In the genomic region with DNA sequence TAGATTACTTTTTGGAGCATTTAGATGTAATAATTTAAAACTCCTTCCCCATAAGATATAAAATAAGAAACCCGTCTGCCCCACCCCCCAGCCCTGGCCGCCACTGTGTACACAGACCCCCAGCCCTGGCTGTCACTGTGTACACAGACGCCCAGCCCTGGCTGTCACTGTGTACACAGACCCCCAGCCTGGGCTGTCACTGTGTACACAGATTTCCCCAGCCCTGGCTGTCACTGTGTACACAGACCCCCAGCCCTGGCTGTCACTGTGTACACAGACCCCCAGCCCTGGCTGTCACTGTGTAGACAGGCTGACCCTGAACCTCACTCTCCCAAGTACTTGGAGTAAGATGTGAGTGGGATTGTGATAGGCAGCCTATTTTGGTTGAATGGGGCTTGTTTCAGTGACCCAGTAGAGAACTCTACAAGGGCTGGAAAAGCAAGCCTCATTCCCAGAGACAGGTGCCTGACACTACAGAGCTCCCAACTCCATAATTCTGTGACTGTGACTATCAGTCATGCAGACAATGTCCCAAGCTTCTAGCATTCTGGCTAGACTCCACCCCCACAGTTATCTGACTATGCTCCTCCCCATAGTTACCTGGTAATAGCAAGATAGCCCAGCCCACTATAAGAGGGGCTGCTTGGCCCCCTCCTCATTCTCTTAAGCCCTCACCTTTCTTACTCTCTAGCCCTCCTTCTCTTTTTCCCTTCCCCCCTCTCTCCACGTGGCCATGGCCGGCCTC, we compare ENCODE assay signal across 16 mouse cellular contexts.
DNase-seq lines count a peak whose midpoint lies in the region; ATAC-seq and TF ChIP-seq lines count a peak whose summit lies in the region.
"Had no signal": no experiment of that assay in that cellular context is flagged by ENCODE, and none has a peak within 500 bp of the region (broad histone marks: within the 10 kb centered on the region; RNA-seq: fewer than 3 reads in every experiment).

No protein-coding gene starts in this region.

- dilution Hi-C loops in CH12.LX (cut with MboI; ENCODE audit: extremely low pct_ligation_motif_present, extremely low pct_unique_long_range_greater_than_20kb, low sequenced_read_pairs), result no loop called here

- 48% methylated on average over 5 of the region's 5 CpGs for WGBS in forebrain, embryonic 13.5 days
- 46% methylated on average over 5 of the region's 5 CpGs for WGBS in forebrain, embryonic 10.5 days
- 44% methylated on average over 5 of the region's 5 CpGs for WGBS in limb, embryonic 14.5 days
- WGBS in limb, embryonic 10.5 days, result 41% methylated on average over 5 of the region's 5 CpGs
- WGBS in liver, embryonic 13.5 days (ENCODE audit: insufficient replicate concordance), result 28% methylated on average over 5 of the region's 5 CpGs

- H3K27ac ChIP-seq in forebrain, embryonic 13.5 days, result no peak overlapping the region
- no peak overlapping the region for H3K27ac ChIP-seq in forebrain, embryonic 10.5 days
- H3K27ac ChIP-seq in limb, embryonic 14.5 days (replicated peaks; ENCODE audit: low read depth, low read length), result no peak overlapping the region
- no peak overlapping the region for H3K27ac ChIP-seq in limb, embryonic 10.5 days
- no peak overlapping the region for H3K27ac ChIP-seq in CH12.LX (ENCODE audit: insufficient read depth, low read depth)
- no peak overlapping the region for H3K27ac ChIP-seq in liver, embryonic 13.5 days
- H3K27ac ChIP-seq: liver, embryonic 15.5 days had no signal

- H3K4me2 ChIP-seq in forebrain, embryonic 13.5 days, result no peak overlapping the region
- no peak overlapping the region for H3K4me2 ChIP-seq in limb, embryonic 14.5 days (replicated peaks; ENCODE audit: low read depth, low read length, severe bottlenecking)
- peak overlapping the region; percentile 38 for H3K4me2 ChIP-seq in CH12.LX (ENCODE audit: insufficient read depth, low read depth, poor library complexity, severe bottlenecking)
- H3K4me2 ChIP-seq in liver, embryonic 13.5 days, result no peak overlapping the region
- H3K4me2 ChIP-seq: heart, embryonic 12.5 days; liver, embryonic 15.5 days had no signal

- in situ Hi-C loops in CH12.LX (cut with MboI; ENCODE audit: low pct_ligation_motif_present, low pct_unique_long_range_greater_than_20kb, low sequenced_read_pairs), result loop anchor here (25.0 kb wide), 2 partner anchors 328 to 428 kb away; partner anchors contain the start of gene Barhl2

- no peaks in the 10 kb centered on the region for H3K79me2 ChIP-seq in CH12.LX (replicated peaks; ENCODE audit: control insufficient read depth, extremely low read depth, insufficient read depth, poor library complexity, severe bottlenecking)

- no peaks in the 10 kb centered on the region for H3K36me3 ChIP-seq in forebrain, embryonic 13.5 days (ENCODE audit: poor library complexity, severe bottlenecking)
- H3K36me3 ChIP-seq in forebrain, embryonic 10.5 days (replicated peaks), result no peaks in the 10 kb centered on the region
- H3K36me3 ChIP-seq in limb, embryonic 14.5 days (ENCODE audit: control insufficient read depth, insufficient read depth, low read length), result no peaks in the 10 kb centered on the region
- no peaks in the 10 kb centered on the region for H3K36me3 ChIP-seq in limb, embryonic 10.5 days
- H3K36me3 ChIP-seq in CH12.LX (replicated peaks in 1 of 2; ENCODE audit: control insufficient read depth in 1 of 2, insufficient read depth in 1 of 2, low read length in 1 of 2), result no peaks in the 10 kb centered on the region
- no peaks in the 10 kb centered on the region for H3K36me3 ChIP-seq in liver, embryonic 13.5 days
- H3K36me3 ChIP-seq: heart, embryonic 12.5 days; liver, embryonic 15.5 days had no signal

- TF ChIP-seq CTCF in CH12.LX (conservative IDR thresholded peaks at IDR 0.05 in 1 of 2, IDR thresholded peaks at IDR 0.05 in 1 of 2; ENCODE audit: low read depth in 2 of 2, low read length in 2 of 2), result no peak

- H3K9ac ChIP-seq in forebrain, embryonic 13.5 days, result no peak overlapping the region
- no peak overlapping the region for H3K9ac ChIP-seq in limb, embryonic 14.5 days (ENCODE audit: low read depth, low read length, severe bottlenecking)
- H3K9ac ChIP-seq in CH12.LX (ENCODE audit: insufficient read depth, low read depth), result no peak overlapping the region
- H3K9ac ChIP-seq in liver, embryonic 13.5 days, result no peak overlapping the region
- H3K9ac ChIP-seq: heart, embryonic 12.5 days; liver, embryonic 15.5 days had no signal

- H3K27me3 ChIP-seq in forebrain, embryonic 13.5 days, result 0 out of 2 replicates have a peak, but pooled peaks cover 5% of the 10 kb centered on the region
- H3K27me3 ChIP-seq in forebrain, embryonic 10.5 days (ENCODE audit: poor library complexity, severe bottlenecking), result peaks cover 26% of the 10 kb centered on the region
- H3K27me3 ChIP-seq in limb, embryonic 14.5 days (ENCODE audit: control insufficient read depth, insufficient read depth, low read length), result no peaks in the 10 kb centered on the region
- peaks cover 8% of the 10 kb centered on the region for H3K27me3 ChIP-seq in limb, embryonic 10.5 days (ENCODE audit: low read depth, poor library complexity, severe bottlenecking)
- no peaks in the 10 kb centered on the region for H3K27me3 ChIP-seq in CH12.LX (replicated peaks)
- 0 out of 2 replicates have a peak, but pooled peaks cover 12% of the 10 kb centered on the region for H3K27me3 ChIP-seq in liver, embryonic 13.5 days
- H3K27me3 ChIP-seq: heart, embryonic 12.5 days had no signal

- no peak for DNase-seq in forebrain, embryonic 10.5 days (ENCODE audit: extremely low spot score, low spot score)
- no peak for DNase-seq in limb, embryonic 14.5 days (ENCODE audit: low spot score)
- no peak for DNase-seq in limb, embryonic 10.5 days (ENCODE audit: low spot score)
- DNase-seq in CH12.LX (ENCODE audit: extremely low read depth) (no peak), adipocyte (ENCODE audit: low spot score) (no peak)
- DNase-seq in liver, embryonic 13.5 days, result no peak
- DNase-seq in cerebellum, adult 8-10 months, result no peak
- DNase-seq: cerebellum, adult 11-12 months; heart, adult 11 months; kidney, adult 8-10 months; spleen, adult 18-20 months had no signal

- H3K4me1 ChIP-seq in forebrain, embryonic 13.5 days, result no peaks in the 10 kb centered on the region
- peaks cover 9% of the 10 kb centered on the region; the same call in 1 of the 2 replicates for H3K4me1 ChIP-seq in forebrain, embryonic 10.5 days
- no peaks in the 10 kb centered on the region for H3K4me1 ChIP-seq in limb, embryonic 14.5 days (ENCODE audit: control insufficient read depth, insufficient read depth, low read length)
- H3K4me1 ChIP-seq in limb, embryonic 10.5 days, result 0 out of 2 replicates have a peak, but pooled peaks cover 2% of the 10 kb centered on the region
- peaks cover 0 to 4% of the 10 kb centered on the region in 2 experiments; a peak in 1 of 4 replicates for H3K4me1 ChIP-seq in CH12.LX (ENCODE audit: control insufficient read depth in 1 of 2, insufficient read depth in 2 of 2)
- peaks cover 6% of the 10 kb centered on the region for H3K4me1 ChIP-seq in liver, embryonic 13.5 days (replicated peaks)
- H3K4me1 ChIP-seq: heart, embryonic 12.5 days; megakaryocyte, embryonic 14.5 days had no signal

- no peak for TF ChIP-seq RAD21 in CH12.LX (IDR thresholded peaks at IDR 0.05; ENCODE audit: low read depth, low read length)

- H3K4me3 ChIP-seq in forebrain, embryonic 13.5 days, result no peak overlapping the region
- H3K4me3 ChIP-seq in forebrain, embryonic 10.5 days, result no peak overlapping the region
- no peak overlapping the region for H3K4me3 ChIP-seq in limb, embryonic 14.5 days (replicated peaks; ENCODE audit: low read length)
- no peak overlapping the region for H3K4me3 ChIP-seq in limb, embryonic 10.5 days
- H3K4me3 ChIP-seq in CH12.LX (replicated peaks in 1 of 3; ENCODE audit: low read depth in 2 of 3, low read length in 2 of 3, poor library complexity in 1 of 3), result no peak overlapping the region
- no peak overlapping the region for H3K4me3 ChIP-seq in liver, embryonic 13.5 days (replicated peaks)
- H3K4me3 ChIP-seq: heart, embryonic 12.5 days; liver, embryonic 15.5 days; megakaryocyte, embryonic 14.5 days; myocyte had no signal

- 0 out of 2 replicates have a peak, but pooled peaks have one; percentile 19 for ATAC-seq in forebrain, embryonic 13.5 days
- 0 out of 2 replicates have a peak, but pooled peaks have one; percentile 34 for ATAC-seq in limb, embryonic 14.5 days (ENCODE audit: low FRiP score, low read depth)
- ATAC-seq in liver, embryonic 13.5 days (ENCODE audit: low read depth), result peak; percentile 65

- H3K9me3 ChIP-seq in forebrain, embryonic 13.5 days (replicated peaks), result no peaks in the 10 kb centered on the region
- H3K9me3 ChIP-seq in forebrain, embryonic 10.5 days, result peaks cover 2% of the 10 kb centered on the region; the same call in 1 of the 2 replicates
- H3K9me3 ChIP-seq in limb, embryonic 14.5 days (ENCODE audit: control insufficient read depth, low read length), result no peaks in the 10 kb centered on the region
- H3K9me3 ChIP-seq in limb, embryonic 10.5 days (replicated peaks), result no peaks in the 10 kb centered on the region
- peaks cover 3% of the 10 kb centered on the region for H3K9me3 ChIP-seq in CH12.LX (replicated peaks; ENCODE audit: low read length)
- no peaks in the 10 kb centered on the region for H3K9me3 ChIP-seq in liver, embryonic 13.5 days (replicated peaks)
- H3K9me3 ChIP-seq: heart, embryonic 12.5 days; liver, embryonic 15.5 days had no signal

- no peak for TF ChIP-seq POLR2A in limb, embryonic 14.5 days (IDR thresholded peaks at IDR 0.05; ENCODE audit: borderline replicate concordance, extremely low read depth, insufficient read depth, insufficient read length)
- no peak for TF ChIP-seq POLR2A in CH12.LX (IDR thresholded peaks at IDR 0.05; ENCODE audit: low read depth, low read length)

- no peak for TF ChIP-seq EP300 in CH12.LX (IDR thresholded peaks at IDR 0.05; ENCODE audit: low read length)

TF ChIP-seq in CH12.LX, 34 proteins besides CTCF, POLR2A, EP300 and RAD21:
- TF ChIP-seq JUN (IDR thresholded peaks at IDR 0.05; ENCODE audit: insufficient read depth, low read depth, low read length) (no peak), CHD1 (IDR thresholded peaks at IDR 0.05; ENCODE audit: low read depth, low read length) (no peak), ZNF384 (IDR thresholded peaks at IDR 0.05; ENCODE audit: low read depth, low read length) (no peak), KAT2A (IDR thresholded peaks at IDR 0.05; ENCODE audit: insufficient replicate concordance, low read length) (no peak), MAZ (IDR thresholded peaks at IDR 0.05; ENCODE audit: low read depth, low read length) (no peak), NRF1 (IDR thresholded peaks at IDR 0.05; ENCODE audit: low read depth, low read length) (no peak), UBTF (IDR thresholded peaks at IDR 0.05; ENCODE audit: low read depth, low read length) (no peak), MYC (IDR thresholded peaks at IDR 0.05; ENCODE audit: low read depth, low read length) (no peak), MXI1 (IDR thresholded peaks at IDR 0.05; ENCODE audit: low read depth, low read length) (no peak), CHD2 (IDR thresholded peaks at IDR 0.05; ENCODE audit: low read length) (no peak), TBP (conservative IDR thresholded peaks at IDR 0.05; ENCODE audit: low read depth, low read length) (no peak), JUND (conservative IDR thresholded peaks at IDR 0.05; ENCODE audit: low read depth, low read length) (no peak), BHLHE40 (IDR thresholded peaks at IDR 0.05; ENCODE audit: low read depth, low read length) (no peak)
